Mouse (Mus musculus): ENCODE measurements around the gene Fkbp2. TPM values are rescaled to one million over a fixed set of nuclear protein-coding genes. Genes with fewer than 3 reads are reported as not detected.

Gene Fkbp2
- polyA plus RNA-seq, 1 experiment from 2014 or later, result 65.8 TPM

- WGBS, result 81% methylated on average over 13 of the region's 13 CpGs
- 0 out of 2 replicates have a peak overlapping the region, but pooled peaks have one; percentile 18 for H3K9ac ChIP-seq (replicated peaks)
- peaks cover 35% of the 10 kb centered on the region for H3K36me3 ChIP-seq
- H3K9me3 ChIP-seq, result no peaks in the 10 kb centered on the region
- H3K27me3 ChIP-seq, result no peaks in the 10 kb centered on the region; the same call in 1 of the 2 replicates
- peaks cover 53% of the 10 kb centered on the region for H3K4me1 ChIP-seq (replicated peaks)
- H3K4me3 ChIP-seq (replicated peaks), result 0 out of 2 replicates have a peak overlapping the region, but pooled peaks have one; percentile 67
- H3K27ac ChIP-seq, result peak overlapping the region; percentile 41; the same call in 1 of the 2 replicates
- ATAC-seq (ENCODE audit: insufficient number of reproducible peaks, insufficient read depth, low FRiP score, low TSS enrichment, low read depth), result no peak
- H3K4me2 ChIP-seq, result peak overlapping the region; percentile 80; the same call in 1 of the 2 replicates
These were observed 2.3 kb downstream of the Fkbp2 start for GRCm38 (mm10) chr19:6977759-6978638.

- Histone ChIP-seq H3K36me3 (peaks cover 23% of the 10 kb centered on the region), H3K9me3 (no peaks in the 10 kb centered on the region), H3K4me3 (replicated peaks) (peak within 1 kb of the TSS; percentile 71), H3K4me2 (peak within 1 kb of the TSS; percentile 95), H3K27me3 (peaks cover 5% of the 10 kb centered on the region), H3K4me1 (replicated peaks) (peaks cover 58% of the 10 kb centered on the region), H3K27ac (peak within 1 kb of the TSS; percentile 86), H3K9ac (replicated peaks) (peak within 1 kb of the TSS; percentile 85)
- whole genome bisulfite sequencing, result 0% methylated on average over 16 of the region's 16 CpGs
- ATAC-seq (ENCODE audit: insufficient number of reproducible peaks, insufficient read depth, low FRiP score, low TSS enrichment, low read depth), result no peak
These were observed 4.5 kb downstream of the Fkbp2 start, which contains the start of gene Plcb3 for GRCm38 (mm10) chr19:6975537-6976521. Gene Plcb3 (minus strand): TSS chr19:6976470.

- peak; percentile 40 for ATAC-seq (ENCODE audit: insufficient number of reproducible peaks, insufficient read depth, low FRiP score, low TSS enrichment, low read depth)
- Histone ChIP-seq H3K9ac (replicated peaks) (peak within 1 kb of the TSS; percentile 85), H3K36me3 (peaks cover 23% of the 10 kb centered on the region), H3K4me1 (replicated peaks) (peaks cover 68% of the 10 kb centered on the region), H3K4me2 (peak within 1 kb of the TSS; percentile 95), H3K9me3 (no peaks in the 10 kb centered on the region), H3K27me3 (peaks cover 10% of the 10 kb centered on the region), H3K27ac (peak within 1 kb of the TSS; percentile 86), H3K4me3 (replicated peaks) (peak within 1 kb of the TSS; percentile 71)
- WGBS, result under 1% methylated on average over 65 of the region's 84 CpGs
These were observed 5.8 kb downstream of the Fkbp2 start, which contains the start of gene Ppp1r14b for GRCm38 (mm10) chr19:6974211-6975205. Gene Ppp1r14b (plus strand): TSS chr19:6974968.

GRCm38 (mm10) chr19:6973581-6974190, 6.6 kb downstream of the Fkbp2 start:
- Histone ChIP-seq H3K36me3 (peaks cover 23% of the 10 kb centered on the region), H3K27ac (no peak overlapping the region), H3K9me3 (no peaks in the 10 kb centered on the region), H3K27me3 (peaks cover 10% of the 10 kb centered on the region), H3K4me2 (peak overlapping the region; percentile 95), H3K9ac (replicated peaks) (peak overlapping the region; percentile 85), H3K4me3 (replicated peaks) (peak overlapping the region; percentile 71), H3K4me1 (replicated peaks) (peaks cover 68% of the 10 kb centered on the region)
- 33% methylated on average over 12 of the region's 12 CpGs for WGBS
- no peak for ATAC-seq (ENCODE audit: insufficient number of reproducible peaks, insufficient read depth, low FRiP score, low TSS enrichment, low read depth)

GRCm38 (mm10) chr19:6972247-6972917, 7.9 kb downstream of the Fkbp2 start:
- Histone ChIP-seq H3K4me3 (replicated peaks) (no peak overlapping the region), H3K27me3 (peaks cover 10% of the 10 kb centered on the region), H3K9me3 (no peaks in the 10 kb centered on the region), H3K4me2 (no peak overlapping the region), H3K36me3 (peaks cover 10% of the 10 kb centered on the region), H3K4me1 (replicated peaks) (peaks cover 66% of the 10 kb centered on the region), H3K27ac (no peak overlapping the region), H3K9ac (replicated peaks) (peak overlapping the region; percentile 14; the same call in 1 of the 2 replicates)
- WGBS, result 79% methylated on average over 13 of the region's 13 CpGs
- ATAC-seq (ENCODE audit: insufficient number of reproducible peaks, insufficient read depth, low FRiP score, low TSS enrichment, low read depth), result no peak

- no peak overlapping the region for H3K4me3 ChIP-seq (replicated peaks)
- no peak overlapping the region for H3K27ac ChIP-seq
- H3K36me3 ChIP-seq, result peaks cover 9% of the 10 kb centered on the region
- H3K9me3 ChIP-seq, result no peaks in the 10 kb centered on the region
- no peak overlapping the region; the same call in 1 of the 2 replicates for H3K4me2 ChIP-seq
- H3K27me3 ChIP-seq, result peaks cover 10% of the 10 kb centered on the region
- 0 out of 2 replicates have a peak overlapping the region, but pooled peaks have one; percentile 14 for H3K9ac ChIP-seq (replicated peaks)
- ATAC-seq (ENCODE audit: insufficient number of reproducible peaks, insufficient read depth, low FRiP score, low TSS enrichment, low read depth), result no peak
- H3K4me1 ChIP-seq (replicated peaks), result peaks cover 61% of the 10 kb centered on the region
- WGBS, result 21% methylated on average over 6 of the region's 6 CpGs
These were observed 8.7 kb downstream of the Fkbp2 start for GRCm38 (mm10) chr19:6971644-6972043.

GRCm38 (mm10) chr19:6970460-6971085, 9.7 kb downstream of the Fkbp2 start:
- H3K4me3 ChIP-seq (replicated peaks), result peak overlapping the region; percentile 64
- peak overlapping the region; percentile 65 for H3K4me2 ChIP-seq
- no peaks in the 10 kb centered on the region for H3K9me3 ChIP-seq
- 23% methylated on average over 11 of the region's 11 CpGs for WGBS
- H3K27me3 ChIP-seq, result peaks cover 10% of the 10 kb centered on the region
- 0 out of 2 replicates have a peak overlapping the region, but pooled peaks have one; percentile 35 for H3K27ac ChIP-seq
- peaks cover 16% of the 10 kb centered on the region for H3K36me3 ChIP-seq
- H3K9ac ChIP-seq (replicated peaks), result peak overlapping the region; percentile 67; the same call in 1 of the 2 replicates
- ATAC-seq (ENCODE audit: insufficient number of reproducible peaks, insufficient read depth, low FRiP score, low TSS enrichment, low read depth), result no peak
- H3K4me1 ChIP-seq (replicated peaks), result peaks cover 52% of the 10 kb centered on the region

- under 1% methylated on average over 55 of the region's 55 CpGs for WGBS
- peaks cover 10% of the 10 kb centered on the region for H3K27me3 ChIP-seq
- ATAC-seq (ENCODE audit: insufficient number of reproducible peaks, insufficient read depth, low FRiP score, low TSS enrichment, low read depth), result peak; percentile 15; the same call in 1 of the 2 replicates
These were observed 10.5 kb downstream of the Fkbp2 start for GRCm38 (mm10) chr19:6969665-6970381.

More at GRCm38 (mm10) chr19:6969665-6970381, 10.5 kb downstream of the Fkbp2 start:
- H3K4me3 ChIP-seq (replicated peaks), result peak overlapping the region; percentile 64
- H3K9me3 ChIP-seq, result no peaks in the 10 kb centered on the region
- H3K27ac ChIP-seq, result no peak overlapping the region
- H3K36me3 ChIP-seq, result peaks cover 23% of the 10 kb centered on the region
- peak overlapping the region; percentile 67 for H3K9ac ChIP-seq (replicated peaks)
- peaks cover 52% of the 10 kb centered on the region for H3K4me1 ChIP-seq (replicated peaks)
- peak overlapping the region; percentile 65 for H3K4me2 ChIP-seq

Data from limb, embryonic 12.5 days (tissue).